Mouse (Mus musculus) bone marrow, adult 2 months (tissue): ENCODE data around the gene Acta2. TPM values are rescaled to one million over a fixed set of nuclear protein-coding genes. Genes with fewer than 3 reads are reported as not detected.
"Not testable (repeated sequence)": the region's sequence is repeated elsewhere in the genome, so short reads cannot be mapped to it uniquely, and the experiment has no call there.

ENCODE experiments used
- H3K27ac ChIP-seq: fragments of 200-500 bp; 2 replicates; pipeline ENCODE4 v1.5.1; 2012; ENCODE audit warnings: low read depth, mild to moderate bottlenecking, control low read depth, inconsistent platforms, low read length; ENCODE audit not compliant: control insufficient read depth, poor library complexity, insufficient read depth
- H3K4me1 ChIP-seq: fragments of 200-500 bp; 2 replicates; pipeline ENCODE4 v1.6.1; 2011; ENCODE audit warnings: low read length; ENCODE audit not compliant: control insufficient read depth, insufficient read depth
- H3K4me3 ChIP-seq: fragments of 200-500 bp; replicated peaks from 2 replicates; pipeline ENCODE3; 2011; ENCODE audit warnings: mild to moderate bottlenecking, low read depth, low read length, control low read depth; ENCODE audit not compliant: control insufficient read depth
- CTCF ChIP-seq: fragments of 200-500 bp; IDR thresholded peaks from 2 replicates; pipeline ENCODE4 v1.5.1; 2011; ENCODE audit warnings: low read length, control low read depth; ENCODE audit not compliant: control insufficient read depth, insufficient read depth
- POLR2A ChIP-seq: fragments of 200-500 bp; IDR thresholded peaks from 2 replicates; pipeline ENCODE4 v1.6.1; 2011; ENCODE audit warnings: low read depth, mild to moderate bottlenecking, control low read depth, low read length, borderline replicate concordance; ENCODE audit not compliant: control insufficient read depth
- WGBS: fragments of 180-500 bp; shearing (Covaris S2); methylation state at CpG from one replicate; pipeline ENCODE4 v1.1.7; 2018; 5-methylcytosine and 5-hydroxymethylcytosine counted together
- polyA plus RNA-seq: library from polyadenylated mRNA; stranded (reverse); fragments of >200 nt; gene quantifications from 2 replicates; pipeline ENCODE4 v1.2.4, GENCODE M21; 2011; ENCODE audit warnings: low replicate concordance; ENCODE audit not compliant: missing spikeins, insufficient read depth, insufficient read length

Gene Acta2
- polyA plus RNA-seq, 1 experiment: 33.5 TPM

GRCm38 (mm10) chr19:34209930-34210581 is 45.3 kb downstream of the Acta2 start:
- no peak overlapping the region for H3K27ac ChIP-seq
- 81% methylated on average over 8 of the region's 8 CpGs for WGBS
- H3K4me1 ChIP-seq: peaks cover 2% of the 10 kb centered on the region; the same call in 1 of the 2 replicates
- no peak overlapping the region for H3K4me3 ChIP-seq
- no peak for TF ChIP-seq CTCF
- no peak for TF ChIP-seq POLR2A

DNA sequence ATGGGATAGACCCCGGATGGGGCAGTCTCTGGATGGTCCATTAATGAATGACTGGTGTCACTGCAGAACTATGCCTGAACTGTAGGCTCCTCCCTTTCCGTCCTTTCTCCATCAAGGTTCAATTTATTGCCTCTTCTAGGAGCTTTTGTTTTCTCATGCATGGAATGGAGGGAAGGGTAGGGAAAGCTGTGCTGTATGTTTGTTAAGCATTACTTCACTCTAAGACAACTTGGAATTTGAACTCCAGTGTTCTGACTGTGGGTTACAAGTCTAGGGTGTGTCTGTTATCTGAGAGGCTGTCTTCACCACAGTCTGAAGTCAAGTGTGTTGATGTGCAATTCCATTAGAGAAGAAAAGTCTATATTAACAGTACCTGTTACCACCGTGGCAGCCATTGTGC is 46.4 kb downstream of the Acta2 start:
- Histone ChIP-seq H3K4me3 (no peak overlapping the region), H3K27ac (no peak overlapping the region), H3K4me1 (peaks cover 2% of the 10 kb centered on the region; the same call in 1 of the 2 replicates)
- 78% methylated on average over 3 of the region's 3 CpGs for WGBS
- no peak for TF ChIP-seq POLR2A
- TF ChIP-seq CTCF: no peak

GRCm38 (mm10) chr19:34206760-34207440 is 48.5 kb downstream of the Acta2 start:
- Histone ChIP-seq H3K4me1 (peaks cover 2% of the 10 kb centered on the region; the same call in 1 of the 2 replicates), H3K4me3 (no peak overlapping the region), H3K27ac (no peak overlapping the region)
- TF ChIP-seq POLR2A: no peak
- no peak for TF ChIP-seq CTCF
- WGBS: 77% methylated on average over 8 of the region's 8 CpGs

GRCm38 (mm10) chr19:34206128-34206527 is 49.3 kb downstream of the Acta2 start:
- WGBS: 38% methylated on average over 4 of the region's 4 CpGs
- H3K4me3 ChIP-seq, H3K4me1 ChIP-seq, H3K27ac ChIP-seq: not testable (repeated sequence)

- H3K4me1 ChIP-seq: peaks cover 1% of the 10 kb centered on the region
- WGBS: 65% methylated on average over 2 of the region's 2 CpGs
- TF ChIP-seq POLR2A (no peak), CTCF (no peak)
- no peak overlapping the region for H3K27ac ChIP-seq
- no peak overlapping the region for H3K4me3 ChIP-seq
Observed at GRCm38 (mm10) chr19:34202668-34203067, 52.7 kb downstream of the Acta2 start.

DNA sequence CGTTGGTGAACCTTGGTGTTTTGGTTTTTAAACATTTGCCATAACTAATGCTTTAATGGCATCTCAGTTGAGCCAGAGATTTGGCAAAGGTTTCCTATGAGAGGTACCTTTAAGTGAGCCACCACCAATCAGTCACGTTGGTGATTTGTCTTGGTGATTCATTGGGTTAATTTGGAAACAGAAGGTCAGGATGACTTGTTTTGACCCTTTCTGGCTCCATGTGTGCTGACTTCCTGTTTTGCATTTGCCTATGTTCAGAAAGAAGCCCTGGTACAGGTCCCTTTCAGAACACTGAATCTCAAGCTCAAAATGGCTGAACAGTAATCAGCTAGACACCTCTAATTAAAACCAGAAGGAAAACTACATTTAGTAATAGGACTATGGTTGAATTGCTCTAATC is 55.9 kb downstream of the Acta2 start:
- Histone ChIP-seq H3K4me1 (peaks cover 3% of the 10 kb centered on the region), H3K27ac (no peak overlapping the region)
- 35% methylated on average over 2 of the region's 2 CpGs for WGBS

DNA sequence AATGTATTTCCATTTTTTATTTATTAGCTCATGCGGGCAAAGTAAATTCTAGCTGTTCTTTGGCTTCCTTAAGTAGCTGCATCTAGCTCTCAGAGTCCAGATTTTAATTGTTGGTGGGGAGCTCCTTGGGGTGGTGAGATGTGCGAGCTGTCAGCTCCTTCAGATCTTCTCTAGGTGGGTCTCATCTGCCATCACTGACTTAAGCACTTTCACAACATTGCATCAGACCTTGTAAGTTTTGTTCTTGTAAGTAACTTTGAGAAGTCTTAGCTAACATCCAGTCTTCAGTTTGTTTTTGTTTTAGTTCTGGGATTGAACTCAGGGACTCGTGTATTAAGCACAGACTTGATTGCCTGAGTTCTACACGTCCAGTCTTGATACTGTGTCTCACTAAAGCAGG is 56.5 kb downstream of the Acta2 start:
- H3K27ac ChIP-seq: 0 out of 2 replicates have a peak overlapping the region, but pooled peaks have one; percentile 10
- 54% methylated on average over 4 of the region's 4 CpGs for WGBS
- peaks cover 3% of the 10 kb centered on the region for H3K4me1 ChIP-seq
- no peak overlapping the region for H3K4me3 ChIP-seq
- TF ChIP-seq POLR2A: no peak
- no peak for TF ChIP-seq CTCF

More for the DNA sequence above, 55.9 kb downstream of the Acta2 start:
- H3K4me3 ChIP-seq: no peak overlapping the region
- TF ChIP-seq POLR2A (no peak), CTCF (no peak)

- Histone ChIP-seq H3K4me1 (peaks cover 3% of the 10 kb centered on the region), H3K27ac (no peak overlapping the region), H3K4me3 (no peak overlapping the region)
- no peak for TF ChIP-seq POLR2A
- WGBS: 85% methylated on average over 1 of the region's 1 CpGs
Observed at GRCm38 (mm10) chr19:34198066-34198465, 57.3 kb downstream of the Acta2 start.

DNA sequence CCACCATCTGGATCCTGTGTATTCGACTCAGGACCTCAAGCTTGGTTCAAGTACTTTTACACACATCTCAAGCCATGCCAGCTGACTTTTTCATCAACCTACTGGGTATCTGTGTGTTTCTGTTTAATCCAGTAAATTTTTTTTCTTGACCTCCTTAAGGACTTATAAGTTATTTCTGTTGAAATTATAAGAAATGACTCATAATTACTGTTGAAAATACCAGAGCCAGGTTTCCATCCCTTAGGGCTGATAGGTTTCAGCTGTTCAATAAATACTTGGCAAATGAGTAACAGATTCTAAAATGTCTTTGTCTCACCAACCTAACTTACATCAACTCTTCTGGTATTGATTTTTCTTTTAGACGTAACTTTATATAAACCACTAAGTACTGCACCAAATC is 60.4 kb downstream of the Acta2 start:
- Histone ChIP-seq H3K4me3 (no peak overlapping the region), H3K27ac (no peak overlapping the region), H3K4me1 (peaks cover 3% of the 10 kb centered on the region)
- no peak for TF ChIP-seq CTCF
- WGBS: 43% methylated on average over 2 of the region's 2 CpGs
